Mouse (Mus musculus): ENCODE results near the gene Slc45a3. TPM values are rescaled to one million over a fixed set of nuclear protein-coding genes. Genes with fewer than 3 reads are reported as not detected.
A peak's percentile ranks its signal among the peaks of the same experiment; 100 is the strongest.

Gene Slc45a3
- polyA plus RNA-seq, 1 experiment from 2014 or later: 10.9 TPM

DNA sequence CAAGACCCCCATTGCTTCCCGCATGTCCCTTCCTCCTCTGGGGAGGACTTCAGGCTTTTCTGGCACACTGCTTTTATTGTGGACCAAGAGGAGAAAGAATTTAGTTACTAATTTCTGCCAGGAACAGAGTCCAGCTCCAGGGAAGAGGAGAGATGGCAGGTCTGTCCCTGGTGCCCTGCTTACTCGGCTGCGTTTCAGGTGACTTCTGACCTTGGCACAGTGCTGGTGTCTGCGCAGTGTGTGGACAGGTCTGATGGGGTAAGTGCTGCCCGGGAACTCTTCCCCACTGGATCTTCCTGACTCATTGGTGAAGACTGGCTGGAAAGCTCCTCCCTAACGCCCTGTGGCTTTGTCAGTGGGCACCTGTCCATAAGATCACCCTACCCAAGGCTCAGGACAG, 6.2 kb downstream of the Slc45a3 start:
- Histone ChIP-seq H3K4me3 (no peak overlapping the region), H3K4me1 (replicated peaks) (peaks cover 95% of the 10 kb centered on the region), H3K27ac (peak overlapping the region; percentile 96), H3K27me3 (ENCODE audit: insufficient read depth, poor library complexity, severe bottlenecking) (peaks cover 52% of the 10 kb centered on the region), H3K9me3 (no peaks in the 10 kb centered on the region), H3K36me3 (no peaks in the 10 kb centered on the region)
- 65% methylated on average over 6 of the region's 6 CpGs for WGBS
- DNase-seq (ENCODE audit: low spot score): no peak

DNA sequence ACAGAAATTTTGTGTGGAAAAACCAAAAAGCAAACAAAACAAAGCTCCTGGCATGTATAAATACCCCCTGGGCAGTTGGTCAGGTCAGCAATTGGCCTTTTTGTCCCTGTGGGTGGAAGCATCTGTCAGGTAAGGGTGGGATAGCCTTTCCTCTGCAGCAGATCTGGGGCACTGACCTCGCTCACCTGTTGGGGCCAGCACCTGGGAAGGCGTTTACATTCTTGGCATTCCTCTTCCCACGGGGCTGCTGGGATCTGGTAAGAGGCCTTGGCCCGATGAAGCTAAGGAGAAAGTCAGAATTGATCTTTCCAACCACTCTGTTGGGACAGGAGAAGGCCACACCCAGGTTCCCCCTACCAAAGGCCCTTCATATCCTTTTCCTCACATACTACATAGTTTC, 7.1 kb downstream of the Slc45a3 start:
- H3K36me3 ChIP-seq: no peaks in the 10 kb centered on the region
- no peak overlapping the region for H3K4me3 ChIP-seq
- DNase-seq (ENCODE audit: low spot score): no peak
- H3K9me3 ChIP-seq: no peaks in the 10 kb centered on the region
- H3K27me3 ChIP-seq (ENCODE audit: insufficient read depth, poor library complexity, severe bottlenecking): peaks cover 45% of the 10 kb centered on the region
- peaks cover 95% of the 10 kb centered on the region for H3K4me1 ChIP-seq (replicated peaks)
- peak overlapping the region; percentile 96 for H3K27ac ChIP-seq
- 50% methylated on average over 4 of the region's 4 CpGs for WGBS

DNA sequence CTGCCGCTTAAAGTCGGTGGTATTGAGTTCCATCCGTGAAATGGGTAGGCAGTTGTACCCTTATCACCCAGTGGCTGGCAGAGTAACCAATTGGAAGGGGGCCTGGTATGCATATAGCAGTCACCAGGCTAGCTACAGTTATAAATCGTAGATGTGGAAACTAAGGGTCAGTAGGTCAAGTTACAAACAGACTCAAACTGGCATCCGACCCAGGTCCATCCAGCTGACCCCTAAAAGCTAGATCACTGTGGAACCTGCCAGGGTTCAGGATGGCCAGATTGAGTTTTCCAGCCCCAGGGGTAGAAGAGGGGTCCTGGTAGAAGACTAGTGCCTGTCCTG, 7.5 kb downstream of the Slc45a3 start:
- Histone ChIP-seq H3K9me3 (no peaks in the 10 kb centered on the region), H3K36me3 (no peaks in the 10 kb centered on the region), H3K4me3 (peak overlapping the region; percentile 42), H3K4me1 (replicated peaks) (peaks cover 98% of the 10 kb centered on the region), H3K27ac (peak overlapping the region; percentile 96), H3K27me3 (ENCODE audit: insufficient read depth, poor library complexity, severe bottlenecking) (peaks cover 40% of the 10 kb centered on the region)
- WGBS: 30% methylated on average over 5 of the region's 5 CpGs
- no peak for DNase-seq (ENCODE audit: low spot score)

DNA sequence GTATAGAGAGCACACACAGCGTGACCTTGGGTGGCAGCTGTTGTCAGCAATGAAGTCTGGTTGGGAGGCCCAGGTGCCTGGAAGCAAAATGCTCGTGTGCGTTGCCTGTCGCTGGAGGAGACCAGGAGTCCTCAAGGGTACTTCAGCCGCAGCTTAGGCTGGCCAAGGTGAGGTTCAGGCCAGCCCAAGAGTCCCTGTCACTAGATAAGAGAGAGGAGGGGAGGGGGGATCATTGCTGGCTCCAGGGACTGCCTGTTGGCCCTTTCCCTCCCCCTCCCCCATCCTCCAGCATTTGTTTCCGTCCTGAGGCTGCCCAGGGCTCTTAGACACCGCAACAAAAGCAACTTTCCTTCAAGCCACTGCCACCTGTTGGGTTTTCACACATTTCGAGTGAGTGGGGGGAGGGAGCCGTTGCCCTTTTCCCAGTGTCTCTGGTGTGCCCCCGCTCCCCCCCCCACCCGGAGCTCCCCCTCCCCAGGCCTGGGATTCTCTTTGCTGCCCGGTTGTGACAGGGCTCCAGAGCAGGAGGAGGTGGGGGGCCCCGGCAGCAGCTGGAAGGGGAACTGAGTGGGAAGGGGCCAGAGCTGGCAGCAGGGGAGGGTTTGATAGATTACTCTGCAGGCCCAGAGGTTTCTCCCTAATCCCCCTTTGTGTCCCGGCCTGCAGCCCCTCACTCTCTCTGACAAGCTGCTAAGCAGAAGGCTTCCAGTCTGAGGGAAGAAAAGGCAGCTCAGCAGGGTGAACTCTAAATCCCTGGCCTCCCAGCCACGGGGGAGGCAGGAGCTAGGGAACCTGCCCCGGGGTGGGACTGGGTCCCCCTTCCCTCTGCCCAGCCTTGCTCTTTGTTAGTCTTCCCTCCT, 8.1 kb downstream of the Slc45a3 start:
- peak overlapping the region; percentile 96 for H3K27ac ChIP-seq
- DNase-seq (ENCODE audit: low spot score): peak; percentile 83
- H3K9me3 ChIP-seq: no peaks in the 10 kb centered on the region
- peak overlapping the region; percentile 42 for H3K4me3 ChIP-seq
- peaks cover 98% of the 10 kb centered on the region for H3K4me1 ChIP-seq (replicated peaks)
- H3K36me3 ChIP-seq: no peaks in the 10 kb centered on the region
- 4% methylated on average over 16 of the region's 16 CpGs for WGBS
- H3K27me3 ChIP-seq (ENCODE audit: insufficient read depth, poor library complexity, severe bottlenecking): peaks cover 40% of the 10 kb centered on the region

DNA sequence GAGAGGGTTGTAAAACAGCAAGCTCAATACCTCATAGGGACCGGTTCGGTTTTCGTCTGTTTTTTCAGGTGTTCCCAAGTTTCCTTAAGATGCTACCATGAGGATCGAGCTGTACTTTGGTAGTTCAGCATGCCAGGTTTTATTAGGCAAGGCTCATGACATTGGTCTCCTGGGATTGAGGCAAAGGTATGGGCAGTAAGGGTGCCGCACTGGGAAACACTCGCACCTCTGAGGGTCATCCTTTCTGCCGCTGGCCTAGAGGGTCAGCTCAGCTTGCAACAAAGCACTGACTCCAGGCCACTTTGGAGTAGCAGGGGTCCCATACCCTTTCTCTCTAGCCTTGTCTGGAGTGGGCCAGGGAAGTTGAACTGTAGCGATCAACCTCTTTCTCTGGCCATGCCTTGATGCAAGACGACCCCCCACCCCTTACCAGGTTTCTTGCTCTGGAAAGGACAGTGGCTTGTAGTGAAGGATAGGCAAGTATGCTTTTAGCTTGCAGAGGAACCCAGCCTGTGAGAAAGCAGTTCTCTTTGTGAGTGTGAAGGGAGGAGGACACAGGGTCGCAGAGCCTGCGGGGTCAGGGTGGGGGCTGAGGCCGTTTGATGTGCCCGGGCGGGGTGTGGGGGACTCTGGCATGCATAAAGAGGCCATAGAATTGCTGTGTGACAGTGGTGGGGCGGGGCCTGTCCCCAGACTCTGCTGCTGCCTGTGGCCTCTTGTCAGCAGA, 9.2 kb downstream of the Slc45a3 start:
- peak; percentile 90 for DNase-seq (ENCODE audit: low spot score)
- peak overlapping the region; percentile 96 for H3K27ac ChIP-seq
- peaks cover 35% of the 10 kb centered on the region for H3K27me3 ChIP-seq (ENCODE audit: insufficient read depth, poor library complexity, severe bottlenecking)
- peaks cover 98% of the 10 kb centered on the region for H3K4me1 ChIP-seq (replicated peaks)
- peak overlapping the region; percentile 42 for H3K4me3 ChIP-seq
- H3K36me3 ChIP-seq: peaks cover 5% of the 10 kb centered on the region; the same call in 1 of the 2 replicates
- WGBS: 4% methylated on average over 15 of the region's 15 CpGs
- no peaks in the 10 kb centered on the region for H3K9me3 ChIP-seq

DNA sequence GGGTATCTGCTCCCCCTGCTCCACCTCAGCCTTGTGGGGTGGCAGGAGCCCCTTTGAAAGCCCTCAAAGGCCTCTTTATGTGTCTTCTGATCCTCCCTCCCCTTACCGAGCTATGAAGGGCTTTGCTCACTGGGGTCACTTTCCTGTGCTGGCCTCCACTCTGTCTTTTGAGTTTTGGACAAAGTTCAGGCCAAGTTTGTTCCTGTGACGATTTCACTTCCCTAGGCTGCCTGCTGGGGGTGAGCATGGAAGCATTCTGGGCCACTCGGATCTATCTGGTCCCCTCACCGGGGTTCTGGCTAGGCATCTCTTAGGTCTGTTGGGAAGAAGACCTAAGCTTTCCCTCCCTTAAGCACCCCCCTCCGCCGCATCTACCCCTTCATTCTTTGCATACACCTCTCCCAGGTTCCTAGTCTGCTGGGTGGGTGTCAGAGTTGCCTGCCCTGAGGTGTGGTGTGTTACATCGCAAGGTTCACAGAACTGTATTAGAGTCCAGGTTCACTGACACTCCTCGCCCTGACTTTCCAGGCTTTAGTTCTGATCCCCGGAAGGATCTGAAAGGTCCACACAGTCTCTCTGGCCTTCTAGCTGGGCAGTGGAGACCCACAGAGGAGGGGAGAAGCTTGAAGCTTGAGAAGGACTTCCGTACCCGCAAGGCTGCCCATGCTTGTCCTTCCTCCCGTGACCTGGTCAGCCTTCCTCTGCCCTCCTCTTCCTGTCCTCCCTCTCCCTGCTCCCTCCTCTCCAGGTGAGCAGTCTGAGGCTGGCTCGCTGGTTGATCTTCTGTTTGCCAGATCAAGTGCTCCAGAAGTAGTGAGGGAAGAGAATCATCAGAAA, 9.9 kb downstream of the Slc45a3 start:
- Histone ChIP-seq H3K4me3 (peak overlapping the region; percentile 42), H3K4me1 (replicated peaks) (peaks cover 96% of the 10 kb centered on the region), H3K36me3 (peaks cover 13% of the 10 kb centered on the region), H3K9me3 (no peaks in the 10 kb centered on the region), H3K27me3 (ENCODE audit: insufficient read depth, poor library complexity, severe bottlenecking) (peaks cover 29% of the 10 kb centered on the region), H3K27ac (peak overlapping the region; percentile 96)
- no peak for DNase-seq (ENCODE audit: low spot score)
- 12% methylated on average over 13 of the region's 13 CpGs for WGBS

DNA sequence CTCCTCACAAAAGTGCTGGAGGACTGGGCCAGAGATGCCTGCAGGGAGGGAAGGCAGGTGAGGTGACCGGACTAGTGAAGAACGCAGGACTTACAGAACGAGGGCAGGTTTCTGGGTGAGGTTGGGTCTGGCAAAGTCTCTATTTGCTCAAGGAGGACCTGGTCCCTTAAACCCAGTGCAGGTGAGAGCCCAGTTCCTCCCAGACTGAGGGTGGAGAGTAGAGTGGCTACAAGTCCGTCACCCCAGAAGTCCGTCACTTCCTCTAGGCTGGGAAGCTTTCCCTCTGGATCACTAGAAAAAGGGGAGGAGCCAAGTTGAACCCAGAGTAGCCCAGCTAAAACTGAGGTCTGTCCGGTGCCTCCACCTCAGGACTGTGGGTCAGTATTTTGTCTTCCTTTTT, 11.2 kb downstream of the Slc45a3 start:
- H3K4me3 ChIP-seq: no peak overlapping the region
- 78% methylated on average over 6 of the region's 6 CpGs for WGBS
- DNase-seq (ENCODE audit: low spot score): no peak
- H3K27me3 ChIP-seq (ENCODE audit: insufficient read depth, poor library complexity, severe bottlenecking): peaks cover 22% of the 10 kb centered on the region
- peaks cover 91% of the 10 kb centered on the region for H3K4me1 ChIP-seq (replicated peaks)
- H3K9me3 ChIP-seq: no peaks in the 10 kb centered on the region
- H3K27ac ChIP-seq: peak overlapping the region; percentile 96
- peaks cover 25% of the 10 kb centered on the region for H3K36me3 ChIP-seq

DNA sequence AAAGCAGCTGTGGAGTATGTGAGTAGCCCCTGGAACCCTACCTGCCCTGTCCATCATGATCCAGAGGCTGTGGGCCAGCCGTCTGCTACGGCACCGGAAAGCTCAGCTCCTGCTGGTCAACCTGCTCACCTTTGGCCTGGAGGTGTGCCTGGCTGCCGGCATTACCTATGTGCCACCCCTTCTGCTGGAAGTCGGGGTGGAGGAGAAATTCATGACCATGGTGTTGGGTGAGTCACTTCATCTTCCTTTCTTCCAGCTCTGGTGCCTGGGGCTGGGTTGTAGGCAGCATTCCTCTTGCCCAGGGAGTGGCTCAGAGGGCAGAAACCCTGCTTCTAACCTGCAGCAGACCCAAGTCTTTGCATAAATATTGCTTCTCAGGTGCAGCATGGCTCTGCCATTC, 14.1 kb downstream of the Slc45a3 start:
- Histone ChIP-seq H3K27me3 (ENCODE audit: insufficient read depth, poor library complexity, severe bottlenecking) (peaks cover 16% of the 10 kb centered on the region; the same call in 1 of the 2 replicates), H3K27ac (peak overlapping the region; percentile 96; the same call in 1 of the 2 replicates), H3K36me3 (peaks cover 30% of the 10 kb centered on the region), H3K4me3 (no peak overlapping the region), H3K4me1 (replicated peaks) (peaks cover 90% of the 10 kb centered on the region), H3K9me3 (no peaks in the 10 kb centered on the region)
- 76% methylated on average over 5 of the region's 5 CpGs for WGBS
- DNase-seq (ENCODE audit: low spot score): no peak

DNA sequence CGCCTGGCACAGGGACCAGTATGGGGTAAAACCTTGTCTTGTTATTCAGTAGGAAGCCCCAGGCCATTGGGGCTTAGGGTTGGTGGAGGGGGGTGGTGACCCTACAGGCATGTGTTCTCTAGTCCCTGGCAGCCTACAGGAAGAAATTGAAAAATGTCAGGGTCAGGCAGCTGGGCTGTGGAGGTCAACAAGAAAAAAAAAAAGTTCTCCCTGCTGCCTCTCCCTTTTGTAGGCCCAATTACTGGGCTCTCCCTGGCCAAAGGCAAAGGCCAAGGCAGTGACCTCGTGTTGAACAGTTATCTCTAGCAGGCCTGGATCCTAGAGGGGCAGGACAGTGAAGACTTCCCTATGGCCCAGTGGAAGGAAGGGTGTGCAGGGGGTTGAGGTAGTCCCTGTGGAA, 17.7 kb downstream of the Slc45a3 start:
- H3K4me1 ChIP-seq (replicated peaks): peaks cover 54% of the 10 kb centered on the region
- peak overlapping the region; percentile 71 for H3K27ac ChIP-seq
- H3K4me3 ChIP-seq: no peak overlapping the region
- peaks cover 7% of the 10 kb centered on the region; the same call in 1 of the 2 replicates for H3K27me3 ChIP-seq (ENCODE audit: insufficient read depth, poor library complexity, severe bottlenecking)
- no peaks in the 10 kb centered on the region for H3K9me3 ChIP-seq
- WGBS: 16% methylated on average over 2 of the region's 2 CpGs
- peaks cover 30% of the 10 kb centered on the region for H3K36me3 ChIP-seq
- peak; percentile 43 for DNase-seq (ENCODE audit: low spot score)

DNA sequence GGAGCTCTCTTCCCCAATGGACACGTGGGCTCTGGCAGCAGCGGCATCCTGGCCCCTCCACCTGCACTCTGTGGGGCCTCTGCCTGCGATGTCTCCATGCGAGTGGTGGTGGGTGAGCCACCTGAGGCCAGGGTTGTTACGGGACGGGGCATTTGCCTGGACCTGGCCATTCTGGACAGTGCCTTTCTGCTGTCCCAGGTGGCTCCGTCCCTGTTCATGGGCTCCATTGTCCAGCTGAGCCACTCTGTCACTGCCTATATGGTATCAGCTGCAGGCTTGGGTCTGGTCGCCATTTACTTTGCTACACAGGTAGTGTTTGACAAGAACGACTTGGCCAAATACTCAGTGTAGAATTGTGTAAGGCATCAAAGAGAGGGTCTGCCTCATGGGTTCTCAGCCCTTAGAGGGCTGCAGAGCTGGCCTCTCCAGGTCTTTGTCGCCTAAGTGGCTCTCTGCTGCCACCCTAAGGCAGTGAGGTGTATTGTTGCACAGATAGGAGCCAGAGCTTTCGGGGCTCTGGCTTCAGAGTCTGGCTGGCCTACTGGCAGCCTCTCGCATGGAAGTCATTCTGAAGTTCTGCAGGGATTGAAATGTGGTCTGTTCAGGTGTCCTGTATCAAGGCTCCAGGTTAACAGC, 18.7 kb downstream of the Slc45a3 start:
- Histone ChIP-seq H3K27ac (peak overlapping the region; percentile 71), H3K27me3 (ENCODE audit: insufficient read depth, poor library complexity, severe bottlenecking) (peaks cover 6% of the 10 kb centered on the region; the same call in 1 of the 2 replicates), H3K4me3 (no peak overlapping the region), H3K9me3 (no peaks in the 10 kb centered on the region), H3K36me3 (peaks cover 30% of the 10 kb centered on the region), H3K4me1 (replicated peaks) (peaks cover 44% of the 10 kb centered on the region)
- 53% methylated on average over 12 of the region's 12 CpGs for WGBS
- peak; percentile 83 for DNase-seq (ENCODE audit: low spot score)

DNA sequence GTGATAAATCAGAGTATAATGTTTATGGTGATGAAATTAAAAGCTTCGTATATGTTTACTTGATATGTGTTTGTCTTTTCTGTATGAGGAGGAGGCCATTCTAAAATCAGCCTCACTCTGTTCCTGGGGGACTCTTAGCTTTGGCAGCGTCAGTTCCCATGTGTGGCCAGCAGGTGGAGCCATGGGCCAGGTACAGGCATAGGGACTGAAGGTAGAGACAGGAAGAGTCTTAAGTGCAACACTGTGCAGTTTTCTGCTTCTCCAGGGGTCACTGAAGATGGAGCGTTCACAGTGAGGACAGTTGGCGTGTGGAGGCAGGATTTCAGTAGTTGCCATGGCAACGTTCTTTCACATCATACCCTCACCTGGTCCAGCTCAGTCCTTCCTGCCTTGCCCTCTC, 20.1 kb downstream of the Slc45a3 start:
- H3K4me1 ChIP-seq (replicated peaks): peaks cover 33% of the 10 kb centered on the region
- no peak overlapping the region for H3K27ac ChIP-seq
- 25% methylated on average over 5 of the region's 5 CpGs for WGBS
- peak; percentile 78 for DNase-seq (ENCODE audit: low spot score)
- H3K27me3 ChIP-seq (ENCODE audit: insufficient read depth, poor library complexity, severe bottlenecking): no peaks in the 10 kb centered on the region
- H3K4me3 ChIP-seq: no peak overlapping the region
- no peaks in the 10 kb centered on the region for H3K9me3 ChIP-seq
- H3K36me3 ChIP-seq: peaks cover 16% of the 10 kb centered on the region

DNA sequence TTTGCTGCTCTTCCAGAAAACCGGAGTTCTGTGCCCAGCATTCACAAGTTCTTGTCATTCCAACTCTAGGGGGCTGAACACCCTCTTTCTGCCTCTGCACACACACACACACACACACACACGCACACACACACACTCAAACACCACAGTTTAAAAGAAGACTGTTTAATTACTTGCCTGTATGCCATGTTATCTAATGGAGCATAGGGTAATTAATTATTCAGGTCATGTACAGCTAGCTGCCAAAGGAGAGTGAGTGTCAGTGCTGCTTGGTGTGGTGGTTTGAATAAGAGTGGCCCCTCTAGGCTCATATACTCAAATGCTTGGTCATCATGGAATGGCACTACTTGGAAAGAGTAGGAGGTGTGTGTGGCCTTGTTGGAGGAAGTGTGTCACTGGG, 21.0 kb downstream of the Slc45a3 start:
- Histone ChIP-seq H3K4me1 (replicated peaks) (peaks cover 30% of the 10 kb centered on the region), H3K27ac (no peak overlapping the region), H3K36me3 (peaks cover 7% of the 10 kb centered on the region), H3K9me3 (no peaks in the 10 kb centered on the region), H3K4me3 (no peak overlapping the region), H3K27me3 (ENCODE audit: insufficient read depth, poor library complexity, severe bottlenecking) (no peaks in the 10 kb centered on the region)
- 89% methylated on average over 2 of the region's 2 CpGs for WGBS
- no peak for DNase-seq (ENCODE audit: low spot score)

Measured in hindbrain, embryonic 10.5 days (tissue).